Mouse (Mus musculus) stomach, postnatal 0 days (tissue): ENCODE measurements at regions not wholly inside any gene's neighbourhood (a gene's known extent, or its start where the extent isn't known, plus 50 kb on each side); places are given as distances from the start of the nearest gene placed in this dataset.

ENCODE experiments used
- CTCF ChIP-seq: IDR thresholded peaks from 2 replicates; pipeline ENCODE4 v1.5.1; 2016; ENCODE audit warnings: antibody characterized with exemption, low read depth, mild to moderate bottlenecking, moderate library complexity
- EP300 ChIP-seq: optimal IDR thresholded peaks from 2 replicates; pipeline ENCODE3; 2016; ENCODE audit warnings: antibody characterized with exemption

GRCm38 (mm10) chr6:143437367-143438271 is 270.6 kb downstream of the Etnk1 start:
- TF ChIP-seq CTCF (no peak), EP300 (no peak)
